Mouse (Mus musculus) liver, embryonic 11.5 days (tissue): ENCODE results near the gene Ddost. TPM values are rescaled to one million over a fixed set of nuclear protein-coding genes. Genes with fewer than 3 reads are reported as not detected.

Experiments
- ATAC-seq: fragments of 200-750 bp; cut with Nextera tagmentation; replicated peaks from 2 replicates; pipeline ENCODE4 v1.8.0; 2017; ENCODE audit warnings: moderate number of reproducible peaks, mild to moderate bottlenecking, moderate TSS enrichment, moderate library complexity; ENCODE audit not compliant: low FRiP score
- DNase-seq: peaks from one replicate; pipeline ENCODE4 v3.0.0-alpha.2; 2017; ENCODE audit warnings: low spot score
- H3K27ac ChIP-seq: fragments of 300-500 bp; sonication (generic); 2 replicates; pipeline ENCODE4 v1.5.1; 2014; ENCODE audit warnings: mild to moderate bottlenecking, low read depth, low read length, control low read depth
- H3K27me3 ChIP-seq: fragments of 300-500 bp; sonication (generic); replicated peaks from 2 replicates; pipeline ENCODE4 v1.6.1; 2014; ENCODE audit warnings: low read length, mixed read lengths; ENCODE audit not compliant: control insufficient read depth, insufficient read depth
- H3K36me3 ChIP-seq: fragments of 300-500 bp; sonication (generic); 2 replicates; pipeline ENCODE4 v1.6.1; 2014; ENCODE audit warnings: mild to moderate bottlenecking, low read length, moderate library complexity, mixed read lengths; ENCODE audit not compliant: control insufficient read depth, insufficient read depth
- H3K4me1 ChIP-seq: fragments of 300-500 bp; sonication (generic); replicated peaks from 2 replicates; pipeline ENCODE4 v1.6.1; 2014; ENCODE audit warnings: low read length, mixed read lengths; ENCODE audit not compliant: control insufficient read depth, insufficient read depth
- H3K4me2 ChIP-seq: fragments of 300-500 bp; sonication (generic); 2 replicates; pipeline ENCODE4 v1.6.1; 2014; ENCODE audit warnings: mild to moderate bottlenecking, control low read depth, moderate library complexity
- H3K4me3 ChIP-seq: fragments of 300-500 bp; sonication (generic); 2 replicates; pipeline ENCODE4 v1.5.1; 2014; ENCODE audit warnings: low read depth, low read length, control low read depth
- H3K9ac ChIP-seq: fragments of 300-500 bp; sonication (generic); 2 replicates; pipeline ENCODE4 v1.6.1; 2014; ENCODE audit warnings: low read depth, low read length, control low read depth
- H3K9me3 ChIP-seq: fragments of 300-500 bp; sonication (generic); 2 replicates; pipeline ENCODE4 v1.6.1; 2016; ENCODE audit warnings: low read length, inconsistent platforms, mixed read lengths; ENCODE audit not compliant: control insufficient read depth
- WGBS: fragments of 180-500 bp; shearing (Covaris S2); extraction: QIAGEN DNeasy Blood & Tissue Kit; methylation state at CpG from one replicate; pipeline ENCODE4 v1.1.7; 2014; 5-methylcytosine and 5-hydroxymethylcytosine counted together
- polyA plus RNA-seq: library from polyadenylated mRNA; unstranded; fragments of >200 nt; fragmentation: Nextera tagmentation; extraction: Ambion mirVana; gene quantifications from 2 replicates; pipeline ENCODE4 v1.2.1, GENCODE M21; 2014

The Ddost gene
- polyA plus RNA-seq, 1 experiment from 2014 or later, result 276 TPM

GRCm38 (mm10) chr4:138278346-138278745 lies 26.2 kb upstream of the Ddost start:
- Histone ChIP-seq H3K4me1 (no peaks in the 10 kb centered on the region), H3K36me3 (no peaks in the 10 kb centered on the region), H3K9ac (no peak overlapping the region), H3K4me2 (no peak overlapping the region), H3K4me3 (no peak overlapping the region), H3K27me3 (no peaks in the 10 kb centered on the region; the same call in 1 of the 2 replicates), H3K9me3 (no peaks in the 10 kb centered on the region), H3K27ac (no peak overlapping the region)
- 60% methylated on average over 7 of the region's 7 CpGs for WGBS
- no peak for DNase-seq
- ATAC-seq, result no peak

GRCm38 (mm10) chr4:138282834-138283233 lies 21.7 kb upstream of the Ddost start:
- no peaks in the 10 kb centered on the region for H3K4me1 ChIP-seq
- DNase-seq, result peak; percentile 44
- H3K9ac ChIP-seq, result no peak overlapping the region
- no peaks in the 10 kb centered on the region; the same call in 1 of the 2 replicates for H3K27me3 ChIP-seq
- 21% methylated on average over 4 of the region's 4 CpGs for WGBS
- peak; percentile 81 for ATAC-seq
- H3K4me3 ChIP-seq, result no peak overlapping the region
- H3K4me2 ChIP-seq, result no peak overlapping the region
- H3K9me3 ChIP-seq, result no peaks in the 10 kb centered on the region
- no peaks in the 10 kb centered on the region for H3K36me3 ChIP-seq
- no peak overlapping the region for H3K27ac ChIP-seq

- H3K9me3 ChIP-seq, result no peaks in the 10 kb centered on the region
- H3K27ac ChIP-seq, result no peak overlapping the region
- ATAC-seq (no peak), DNase-seq (no peak)
- 78% methylated on average over 12 of the region's 12 CpGs for WGBS
- H3K4me1 ChIP-seq, result no peaks in the 10 kb centered on the region
- H3K27me3 ChIP-seq, result no peaks in the 10 kb centered on the region
- H3K4me3 ChIP-seq, result no peak overlapping the region
- no peak overlapping the region for H3K4me2 ChIP-seq
- no peak overlapping the region for H3K9ac ChIP-seq
- H3K36me3 ChIP-seq, result no peaks in the 10 kb centered on the region
Measured at GRCm38 (mm10) chr4:138286411-138286810, 18.1 kb upstream of the Ddost start.

- H3K27ac ChIP-seq, result no peak overlapping the region
- no peaks in the 10 kb centered on the region for H3K9me3 ChIP-seq
- 85% methylated on average over 7 of the region's 7 CpGs for WGBS
- H3K4me2 ChIP-seq, result no peak overlapping the region
- no peak for DNase-seq
- no peak overlapping the region for H3K9ac ChIP-seq
- no peaks in the 10 kb centered on the region for H3K27me3 ChIP-seq
- H3K36me3 ChIP-seq, result no peaks in the 10 kb centered on the region
- H3K4me1 ChIP-seq, result no peaks in the 10 kb centered on the region
- no peak for ATAC-seq
- H3K4me3 ChIP-seq, result no peak overlapping the region
Measured at GRCm38 (mm10) chr4:138288691-138289090, 15.8 kb upstream of the Ddost start.

- H3K4me3 ChIP-seq, result no peak overlapping the region
- H3K4me2 ChIP-seq, result no peak overlapping the region
- ATAC-seq (no peak), DNase-seq (no peak)
- H3K9me3 ChIP-seq, result no peaks in the 10 kb centered on the region
- 85% methylated on average over 13 of the region's 13 CpGs for WGBS
- no peak overlapping the region for H3K9ac ChIP-seq
- H3K36me3 ChIP-seq, result no peaks in the 10 kb centered on the region
- no peaks in the 10 kb centered on the region for H3K4me1 ChIP-seq
- no peaks in the 10 kb centered on the region for H3K27me3 ChIP-seq
- no peak overlapping the region for H3K27ac ChIP-seq
Measured at GRCm38 (mm10) chr4:138292028-138292427, 12.5 kb upstream of the Ddost start.

- Histone ChIP-seq H3K9ac (no peak overlapping the region), H3K36me3 (no peaks in the 10 kb centered on the region), H3K27ac (no peak overlapping the region), H3K4me2 (no peak overlapping the region), H3K4me1 (no peaks in the 10 kb centered on the region), H3K27me3 (no peaks in the 10 kb centered on the region), H3K9me3 (no peaks in the 10 kb centered on the region), H3K4me3 (no peak overlapping the region)
- DNase-seq (no peak), ATAC-seq (no peak)
- 77% methylated on average over 18 of the region's 18 CpGs for WGBS
Measured at GRCm38 (mm10) chr4:138293261-138293948, 11.1 kb upstream of the Ddost start.

GRCm38 (mm10) chr4:138293949-138294550 lies 10.5 kb upstream of the Ddost start:
- Histone ChIP-seq H3K4me2 (no peak overlapping the region), H3K9me3 (no peaks in the 10 kb centered on the region), H3K27me3 (no peaks in the 10 kb centered on the region), H3K4me3 (no peak overlapping the region), H3K36me3 (no peaks in the 10 kb centered on the region), H3K9ac (no peak overlapping the region), H3K27ac (no peak overlapping the region), H3K4me1 (no peaks in the 10 kb centered on the region)
- WGBS, result 80% methylated on average over 13 of the region's 14 CpGs
- ATAC-seq (no peak), DNase-seq (no peak)

- Histone ChIP-seq H3K4me2 (no peak overlapping the region), H3K9me3 (no peaks in the 10 kb centered on the region), H3K4me1 (peaks cover 12% of the 10 kb centered on the region), H3K36me3 (no peaks in the 10 kb centered on the region), H3K4me3 (no peak overlapping the region), H3K27me3 (no peaks in the 10 kb centered on the region), H3K9ac (no peak overlapping the region), H3K27ac (no peak overlapping the region)
- no peak for ATAC-seq
- 84% methylated on average over 10 of the region's 10 CpGs for WGBS
- DNase-seq, result no peak
Measured at GRCm38 (mm10) chr4:138301271-138301780, 3.2 kb upstream of the Ddost start.

GRCm38 (mm10) chr4:138303011-138303410 lies 1.5 kb upstream of the Ddost start:
- 88% methylated on average over 3 of the region's 3 CpGs for WGBS
- peaks cover 12% of the 10 kb centered on the region for H3K4me1 ChIP-seq
- ATAC-seq (no peak), DNase-seq (no peak)
- H3K27ac ChIP-seq, result no peak overlapping the region
- H3K9me3 ChIP-seq, result no peaks in the 10 kb centered on the region
- no peak overlapping the region for H3K4me3 ChIP-seq
- H3K9ac ChIP-seq, result no peak overlapping the region
- H3K36me3 ChIP-seq, result no peaks in the 10 kb centered on the region; the same call in 1 of the 2 replicates
- H3K27me3 ChIP-seq, result no peaks in the 10 kb centered on the region
- H3K4me2 ChIP-seq, result peak overlapping the region; percentile 79
